Mouse (Mus musculus) cerebellum, adult 9-11 months (tissue): ENCODE data around the gene Klhl26.

ENCODE experiments used
- DNase-seq: peaks from one replicate; pipeline ENCODE4 v3.0.0; 2022

Gene Klhl26

DNA sequence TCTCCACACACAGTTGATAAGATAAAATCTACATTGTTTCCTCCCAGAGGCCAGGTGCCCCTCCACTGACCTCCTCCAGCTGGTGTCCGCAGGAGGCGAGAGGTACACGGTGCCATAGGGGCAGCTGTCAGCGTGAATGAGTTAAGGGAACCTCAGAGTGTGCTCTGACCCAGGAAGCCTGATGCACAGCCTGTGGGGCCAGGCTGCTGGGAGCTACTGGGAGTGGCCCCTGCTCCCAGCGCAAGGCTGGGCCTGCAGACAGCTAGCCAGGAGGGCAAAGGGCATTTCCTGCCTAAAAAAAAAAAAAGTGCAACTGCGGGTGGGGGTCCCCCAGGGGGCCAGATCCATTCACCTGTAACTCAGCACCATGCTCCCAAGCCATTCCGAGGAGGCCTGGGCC, 71.6 kb downstream of the Klhl26 start:
- no peak for DNase-seq

DNA sequence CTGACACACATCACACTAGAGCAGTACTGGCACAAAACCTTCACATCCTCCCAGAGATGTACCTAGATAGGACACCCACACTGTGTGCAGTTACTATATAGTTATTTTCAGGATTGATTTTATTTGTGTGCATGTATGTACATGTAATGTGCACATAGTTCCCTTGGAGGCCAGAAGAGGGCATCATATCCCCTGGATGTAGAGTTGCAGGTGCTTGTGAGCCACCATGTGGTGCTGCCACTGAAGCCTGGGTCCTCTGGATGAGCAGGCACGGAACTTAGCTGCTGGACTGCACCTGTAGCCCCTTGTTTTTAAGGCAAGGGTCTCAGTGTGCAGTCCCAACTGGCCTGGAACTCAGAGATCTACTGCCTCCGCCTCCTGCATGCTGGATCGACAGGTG, 72.6 kb downstream of the Klhl26 start:
- DNase-seq = no peak
